Mouse (Mus musculus): ENCODE measurements around the gene Vkorc1l1. TPM values are rescaled to one million over a fixed set of nuclear protein-coding genes. Genes with fewer than 3 reads are reported as not detected.

The Vkorc1l1 gene
- polyA plus RNA-seq (2017; shearing (Covaris generic)) = 7.3 TPM

DNA sequence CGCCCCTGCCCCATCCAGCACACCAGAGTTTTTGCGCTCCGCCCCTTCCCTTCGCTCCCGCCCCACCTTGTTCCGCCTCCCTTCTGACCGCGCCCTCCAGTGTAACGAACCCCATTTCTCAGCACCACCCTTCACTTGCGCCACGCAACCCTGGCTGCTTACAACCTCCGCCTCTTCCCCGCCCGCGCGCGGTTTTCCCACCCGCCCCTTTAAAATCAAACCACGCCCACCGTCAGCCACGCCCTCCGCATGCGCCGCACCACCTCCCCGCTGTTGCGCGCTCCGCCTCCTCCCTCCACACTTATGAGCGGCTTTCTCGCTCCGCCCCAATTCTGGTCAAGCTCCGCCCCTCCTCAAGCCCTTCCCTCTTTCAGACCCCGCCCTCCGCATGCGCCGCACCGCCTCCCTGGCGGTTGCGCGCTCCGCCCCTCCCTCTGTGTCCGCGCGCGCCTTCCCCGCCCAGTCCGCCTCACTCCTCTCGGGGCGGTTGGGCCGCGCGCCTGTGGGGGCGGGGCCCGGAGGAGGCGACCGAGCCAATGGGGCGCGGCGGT, at the start of gene Vkorc1l1:
Gene Vkorc1l1, plus strand, starts transcription at position 476 of the 551 bp plus-strand sequence.

DNA sequence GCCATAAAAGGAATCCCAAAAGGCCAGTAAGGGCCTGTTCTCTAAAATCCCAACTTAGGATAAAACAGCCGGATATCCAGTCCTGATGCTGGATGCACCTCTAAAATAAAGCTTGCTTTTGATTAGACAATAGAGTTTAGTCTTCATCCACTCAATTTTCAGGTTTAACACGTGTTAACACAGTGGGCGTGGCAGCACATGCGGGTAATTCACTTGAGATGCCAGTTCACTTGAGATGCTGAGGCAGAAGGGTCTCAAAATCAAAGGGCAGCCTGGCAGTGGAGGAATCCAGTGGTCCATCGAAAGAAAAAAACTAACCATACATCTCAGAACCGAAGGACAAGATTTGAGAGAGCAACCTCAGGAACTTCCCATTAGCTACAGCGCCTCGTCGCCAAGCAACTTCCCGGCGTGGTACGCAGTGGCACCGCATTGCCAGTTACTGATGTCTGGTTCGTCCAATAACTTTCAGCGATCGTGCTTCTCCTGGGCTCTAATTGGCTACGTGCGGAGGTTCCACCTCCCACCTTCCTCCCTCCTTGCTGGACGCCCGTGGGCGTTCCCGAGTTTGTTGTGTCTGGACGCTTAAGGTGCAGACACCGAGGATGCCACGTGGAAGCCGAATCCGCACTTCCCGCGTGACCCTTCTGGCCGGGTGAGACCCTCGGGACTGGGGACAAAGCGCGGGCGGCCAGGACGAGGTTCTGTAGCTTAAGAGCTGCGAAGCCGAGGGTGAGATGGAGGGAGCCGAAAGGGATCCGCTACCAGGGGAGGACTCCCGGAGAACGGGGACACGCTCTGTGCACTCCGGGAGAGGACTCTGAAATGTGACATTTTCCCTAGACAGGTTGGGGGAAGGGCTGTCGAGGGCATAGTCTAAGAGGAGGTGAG, 46.3 kb upstream of the Vkorc1l1 start, which contains the start of gene Zbed5:
Gene Zbed5, plus strand, starts transcription at position 526 of the 891 bp plus-strand sequence.

DNA sequence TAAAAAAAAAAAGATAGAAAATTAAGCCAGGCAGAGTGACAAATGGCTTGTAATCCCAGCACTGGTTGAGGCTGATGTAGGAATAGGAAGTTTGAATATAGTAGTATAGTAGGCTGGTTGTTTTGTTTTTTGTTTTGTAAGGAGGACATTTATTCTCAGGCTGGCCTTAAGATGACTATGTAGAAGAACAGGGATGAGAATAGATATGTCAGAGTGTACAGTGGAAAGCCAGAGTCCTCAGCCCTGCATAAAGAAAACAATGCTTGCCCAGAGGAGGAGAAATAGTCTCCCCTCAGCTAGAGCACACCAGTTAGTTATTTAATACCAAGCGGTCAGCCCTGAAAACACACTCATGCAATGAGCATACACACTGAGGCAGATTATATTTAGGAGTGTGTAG, 43.3 kb upstream of the Vkorc1l1 start, which contains the start of gene Phkg1:
Gene Phkg1, minus strand, starts transcription at position 101 of the 400 bp plus-strand sequence.

DNA sequence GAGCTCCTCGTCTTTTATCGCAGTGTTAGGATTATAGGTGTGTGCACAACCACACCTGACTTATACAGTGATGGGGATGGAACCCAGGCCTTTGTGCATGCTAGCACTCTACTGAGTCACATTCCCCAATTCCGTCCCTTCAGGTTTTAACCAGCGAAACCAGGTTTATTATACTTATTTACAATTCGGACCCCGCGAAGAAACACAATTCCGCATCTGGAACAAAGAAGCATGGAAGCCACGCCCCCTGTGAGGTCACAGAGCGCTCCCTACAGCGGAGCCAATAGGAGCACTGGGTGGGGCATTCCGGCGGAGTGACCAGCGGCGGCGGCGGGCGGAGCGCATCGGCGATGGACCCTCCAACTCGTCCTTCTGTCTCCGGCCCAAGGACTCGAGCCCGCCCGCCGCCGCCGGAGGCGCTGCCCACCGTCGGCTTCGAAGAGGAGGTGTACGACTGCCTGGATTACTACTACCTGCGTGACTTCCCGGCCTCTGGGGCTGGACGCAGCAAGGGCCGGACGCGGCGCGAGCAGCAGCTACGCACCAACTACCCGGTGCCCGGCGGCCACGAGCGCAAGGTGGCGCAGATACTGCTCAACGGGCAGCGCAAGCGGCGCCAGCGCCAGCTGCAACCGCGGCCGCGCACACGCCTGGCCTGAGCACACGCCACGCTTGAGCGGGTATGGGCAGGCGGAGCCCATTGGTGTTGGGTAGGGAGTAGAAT, 33.4 kb upstream of the Vkorc1l1 start, which contains the start of gene Nupr1l:
Gene Nupr1l, plus strand, starts transcription at position 299 of the 724 bp plus-strand sequence.

DNA sequence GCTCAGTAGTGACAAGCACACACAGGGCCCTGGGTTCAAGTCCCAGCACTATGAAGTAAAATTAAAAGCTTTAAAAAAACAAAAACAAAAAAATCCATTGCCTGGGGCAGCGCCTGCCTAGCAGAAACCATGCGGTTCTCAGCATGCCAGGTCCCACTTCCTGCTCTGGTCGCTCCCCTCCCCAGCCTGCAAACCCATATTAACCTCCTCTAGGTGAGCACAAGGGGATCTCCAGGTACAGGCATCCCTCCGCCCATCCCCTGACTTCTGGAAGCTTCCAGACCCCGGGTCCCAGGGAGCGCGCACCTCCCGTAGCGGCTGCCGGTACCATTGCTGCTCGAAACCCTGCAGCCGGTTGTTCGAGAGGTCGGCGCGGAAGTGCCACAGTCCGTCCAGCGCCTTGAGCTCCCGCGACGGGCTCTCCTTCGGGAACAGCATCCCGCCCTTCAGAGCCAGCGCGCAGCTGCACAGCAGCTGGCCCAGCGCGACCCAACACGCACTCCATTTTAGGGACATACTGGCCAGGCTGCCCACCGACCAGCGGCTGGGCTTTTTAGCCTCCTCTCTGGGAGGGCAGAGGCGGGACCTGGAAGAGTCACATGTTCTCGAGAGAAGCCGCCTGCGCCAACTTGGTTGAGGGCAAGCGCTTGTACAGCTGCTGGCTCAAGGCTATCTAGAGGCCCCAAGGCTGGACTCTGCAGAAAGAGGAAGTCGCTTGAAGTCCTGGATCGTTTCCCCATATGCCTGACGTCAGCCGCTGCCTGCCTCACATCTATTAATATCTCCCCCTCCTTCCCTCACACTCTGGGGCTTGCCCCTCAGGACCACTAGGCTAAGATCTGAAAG, 60.8 kb downstream of the Vkorc1l1 start, which contains the start of gene Gusb:
Gene Gusb, minus strand, starts transcription at position 749 of the 846 bp plus-strand sequence.

DNA sequence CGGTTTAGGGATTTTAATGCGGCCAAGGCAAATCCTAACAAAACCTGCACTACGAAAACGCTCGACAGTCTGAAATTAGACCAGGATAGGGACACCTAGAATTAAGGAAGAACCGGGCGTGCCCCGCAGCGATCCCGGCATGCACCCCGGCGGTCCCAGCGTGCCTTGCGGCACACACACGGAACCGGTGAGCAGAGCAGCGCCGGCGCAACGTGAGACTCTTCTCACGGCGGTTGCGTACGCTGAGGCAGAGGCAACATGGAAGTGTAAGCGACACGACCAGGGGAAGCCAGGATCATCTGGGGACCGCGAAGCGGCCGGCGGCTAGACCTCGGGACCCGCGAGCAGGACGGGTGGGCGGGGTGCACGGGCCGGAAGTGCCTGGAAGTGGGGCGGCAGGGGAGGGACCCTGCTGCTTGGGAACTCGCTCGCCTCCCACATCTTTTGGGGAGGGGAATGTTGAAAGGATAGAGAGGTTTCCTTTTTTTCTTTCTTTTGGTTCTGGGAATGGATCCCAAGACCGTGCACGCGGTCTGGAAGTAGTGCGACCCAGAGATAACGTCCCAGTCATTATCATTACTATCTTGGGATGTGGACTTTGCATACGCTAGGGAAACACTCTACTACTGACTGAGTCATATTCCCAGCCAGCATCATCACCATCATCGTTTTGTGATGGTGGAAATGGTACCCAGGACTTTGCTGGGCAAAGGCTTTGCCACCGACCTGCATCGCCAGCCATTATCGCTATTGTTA, 87.5 kb downstream of the Vkorc1l1 start, which contains the start of the genes Asl and Crcp:
Gene Asl, minus strand, starts transcription at position 106 of the 756 bp plus-strand sequence.
Gene Crcp, plus strand, starts transcription at position 149 of the 756 bp plus-strand sequence.

Other genes with a start within 250 kb of the Vkorc1l1 start
- gene Sept14, start 233.5 kb upstream of the Vkorc1l1 start, polyA plus RNA-seq (2017; shearing (Covaris generic)) = not detected
- 127 TPM for gene Mrps17, start 226.5 kb upstream of the Vkorc1l1 start, polyA plus RNA-seq (2017; shearing (Covaris generic))
- gene Nipsnap2, start 216.9 kb upstream of the Vkorc1l1 start, polyA plus RNA-seq (2017; shearing (Covaris generic)) = 32.4 TPM
- gene Psph, start 154.5 kb upstream of the Vkorc1l1 start, polyA plus RNA-seq (2017; shearing (Covaris generic)) = 70.0 TPM
- 34.8 TPM for gene Sumf2, start 95.0 kb upstream of the Vkorc1l1 start, polyA plus RNA-seq (2017; shearing (Covaris generic))
- 481 TPM for gene Chchd2, start 54.5 kb upstream of the Vkorc1l1 start, polyA plus RNA-seq (2017; shearing (Covaris generic))
- gene Zbed5, start 46.2 kb upstream of the Vkorc1l1 start, polyA plus RNA-seq (2017; shearing (Covaris generic)) = 2.7 TPM
- 0.13 TPM for gene Phkg1, start 43.4 kb upstream of the Vkorc1l1 start, polyA plus RNA-seq (2017; shearing (Covaris generic))
- not detected for gene Nupr1l, start 33.4 kb upstream of the Vkorc1l1 start, polyA plus RNA-seq (2017; shearing (Covaris generic))
- 63.8 TPM for gene Gusb, start 61.1 kb downstream of the Vkorc1l1 start, polyA plus RNA-seq (2017; shearing (Covaris generic))
- gene Asl, start 87.3 kb downstream of the Vkorc1l1 start, polyA plus RNA-seq (2017; shearing (Covaris generic)) = 98.1 TPM
- gene Crcp, start 87.3 kb downstream of the Vkorc1l1 start, polyA plus RNA-seq (2017; shearing (Covaris generic)) = 53.4 TPM
- gene Tpst1, start 131.4 kb downstream of the Vkorc1l1 start, polyA plus RNA-seq (2017; shearing (Covaris generic)) = 2.4 TPM
- 6.8 TPM for gene Kctd7, start 202.9 kb downstream of the Vkorc1l1 start, polyA plus RNA-seq (2017; shearing (Covaris generic))
- 47.3 TPM for gene Rabgef1, start 229.8 kb downstream of the Vkorc1l1 start, polyA plus RNA-seq (2017; shearing (Covaris generic))

All from inflammation-experienced regulatory T-cells, adult 16 weeks (primary cell).